Mouse (Mus musculus) limb, embryonic 12.5 days (tissue): Measurements from ENCODE around the gene Gm5039. TPM values are rescaled to one million over a fixed set of nuclear protein-coding genes. Genes with fewer than 3 reads are reported as not detected.
"Not testable (repeated sequence)": the region's sequence is repeated elsewhere in the genome, so short reads cannot be mapped to it uniquely, and the experiment has no call there.

Experiments used
- ATAC-seq: fragments of 200-750 bp; cut with Nextera tagmentation; 2 replicates; pipeline ENCODE4 v1.8.0; 2017; ENCODE audit warnings: low read depth, moderate TSS enrichment; ENCODE audit not compliant: insufficient number of reproducible peaks, insufficient read depth, low FRiP score, low TSS enrichment
- H3K27ac ChIP-seq: fragments of 300-500 bp; sonication (generic); 2 replicates; pipeline ENCODE4 v1.5.1; 2016; ENCODE audit warnings: mild to moderate bottlenecking, moderate library complexity
- H3K27me3 ChIP-seq: fragments of 300-500 bp; sonication (generic); 2 replicates; pipeline ENCODE4 v1.6.1; 2016; ENCODE audit warnings: mild to moderate bottlenecking, moderate library complexity
- H3K36me3 ChIP-seq: fragments of 300-500 bp; sonication (generic); 2 replicates; pipeline ENCODE4 v1.6.1; 2016; ENCODE audit warnings: mild to moderate bottlenecking, moderate library complexity
- H3K4me1 ChIP-seq: fragments of 300-500 bp; sonication (generic); replicated peaks from 2 replicates; pipeline ENCODE4 v1.6.1; 2016
- H3K4me2 ChIP-seq: fragments of 300-500 bp; sonication (generic); 2 replicates; pipeline ENCODE4 v1.6.1; 2016; ENCODE audit warnings: mild to moderate bottlenecking, moderate library complexity
- H3K4me3 ChIP-seq: fragments of 300-500 bp; sonication (generic); replicated peaks from 2 replicates; pipeline ENCODE4 v1.5.1; 2016; ENCODE audit warnings: mild to moderate bottlenecking
- H3K9ac ChIP-seq: fragments of 300-500 bp; sonication (generic); replicated peaks from 2 replicates; pipeline ENCODE4 v1.6.1; 2016; ENCODE audit warnings: mild to moderate bottlenecking, moderate library complexity
- H3K9me3 ChIP-seq: fragments of 300-500 bp; sonication (generic); 2 replicates; pipeline ENCODE4 v1.6.1; 2016; ENCODE audit warnings: mild to moderate bottlenecking, moderate library complexity
- WGBS: fragments of 180-500 bp; shearing (Covaris S2); methylation state at CpG from one replicate; pipeline ENCODE4 v1.1.7; 2016; 5-methylcytosine and 5-hydroxymethylcytosine counted together
- polyA plus RNA-seq: library from polyadenylated mRNA; unstranded; fragments of >200 nt; fragmentation: Nextera tagmentation; extraction: Ambion mirVana; gene quantifications from 2 replicates; pipeline ENCODE4 v1.2.1, GENCODE M21; 2016

Gene Gm5039
- polyA plus RNA-seq, 1 experiment from 2014 or later: not detected

DNA sequence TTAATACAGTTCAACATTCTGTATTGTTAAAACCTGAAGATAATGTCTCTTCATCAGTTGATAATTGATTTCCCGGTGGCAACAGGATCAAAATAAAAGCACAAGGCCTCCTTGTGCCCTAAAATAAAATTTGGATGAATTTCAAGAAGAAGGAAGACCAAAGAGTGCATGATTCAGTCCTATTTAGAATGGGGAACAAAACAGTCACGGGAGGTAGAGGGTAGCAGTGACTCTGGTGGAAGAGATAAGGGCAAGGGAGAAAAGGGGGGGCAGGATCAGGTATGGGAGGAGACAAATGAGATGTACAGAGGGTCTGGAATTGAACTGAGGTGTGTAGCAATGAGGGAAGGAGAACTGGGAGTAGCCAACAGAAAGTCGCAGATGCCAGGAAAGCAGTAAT, 9.3 kb downstream of the Gm5039 start:
- Histone ChIP-seq H3K4me2 (no peak overlapping the region), H3K27ac (no peak overlapping the region), H3K9me3 (0 out of 2 replicates have a peak, but pooled peaks cover 2% of the 10 kb centered on the region), H3K4me3 (no peak overlapping the region), H3K36me3 (no peaks in the 10 kb centered on the region), H3K4me1 (no peaks in the 10 kb centered on the region), H3K9ac (no peak overlapping the region), H3K27me3 (no peaks in the 10 kb centered on the region)
- no peak for ATAC-seq
- whole genome bisulfite sequencing: 79% methylated on average over 3 of the region's 3 CpGs

DNA sequence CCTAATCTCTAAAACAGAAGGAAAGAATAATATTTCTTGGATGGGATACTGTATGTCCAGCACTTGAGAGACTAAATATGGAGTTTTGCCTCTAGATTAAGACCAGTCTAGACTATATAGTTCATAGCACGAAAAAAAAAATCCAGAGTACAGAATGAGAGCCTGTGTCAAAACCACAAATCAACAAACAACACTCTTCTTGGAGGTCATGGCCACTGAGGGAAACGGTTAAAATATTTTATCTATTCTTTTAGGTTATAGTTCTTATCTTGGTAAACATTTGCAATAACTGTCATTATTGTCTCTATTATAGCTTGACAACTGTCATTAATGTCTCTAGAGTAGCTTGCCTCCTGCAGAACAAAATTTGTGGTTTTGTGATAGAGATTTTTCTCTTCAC, 26.7 kb downstream of the Gm5039 start:
- not testable (repeated sequence) for H3K4me1 ChIP-seq, H3K9ac ChIP-seq, H3K4me3 ChIP-seq, ATAC-seq, H3K4me2 ChIP-seq, H3K9me3 ChIP-seq, H3K27me3 ChIP-seq, H3K36me3 ChIP-seq, H3K27ac ChIP-seq
- 87% methylated on average over 2 of the region's 2 CpGs for WGBS

DNA sequence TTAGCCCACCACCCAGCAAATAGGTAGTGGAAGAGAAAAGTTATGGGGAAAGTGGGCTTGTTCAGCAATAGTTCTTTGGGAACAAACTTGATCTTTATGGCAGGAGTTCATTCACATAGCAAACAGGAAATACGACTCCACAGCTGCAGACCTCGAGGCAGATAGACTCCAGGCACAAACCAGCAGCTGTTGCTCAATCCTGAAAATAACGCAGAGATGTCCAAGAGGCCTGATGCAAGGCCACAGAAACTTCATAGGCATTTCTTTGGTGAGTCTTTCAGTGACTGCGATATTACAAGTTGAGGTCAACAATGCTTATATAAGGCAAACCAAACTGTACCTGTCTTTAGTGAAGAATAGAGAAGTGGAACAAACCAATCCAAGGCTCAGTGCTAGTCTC, 30.7 kb downstream of the Gm5039 start:
- 62% methylated on average over 4 of the region's 4 CpGs for WGBS
- H3K36me3 ChIP-seq, H3K4me2 ChIP-seq: not testable (repeated sequence)

DNA sequence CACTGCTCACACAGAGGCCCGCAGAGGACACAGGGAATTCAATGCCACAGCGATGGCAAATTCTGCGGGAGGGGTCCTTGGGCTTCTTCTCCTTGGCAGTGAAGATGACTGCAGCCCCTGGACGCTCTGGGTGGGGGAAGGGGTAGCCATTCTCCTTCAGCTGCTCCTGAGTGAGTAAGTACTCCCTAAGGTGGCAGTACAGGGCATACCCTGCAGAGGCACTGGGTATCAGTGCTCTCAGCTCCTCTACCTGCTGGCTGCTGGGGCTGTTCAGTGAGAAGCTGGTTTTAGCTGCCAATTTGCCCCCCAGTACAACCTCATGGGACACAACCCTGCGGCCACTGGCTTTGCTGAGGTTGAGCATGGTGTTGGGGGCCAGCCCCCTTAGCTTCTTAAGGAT, 38.6 kb downstream of the Gm5039 start:
- not testable (repeated sequence) for H3K9ac ChIP-seq, H3K27me3 ChIP-seq, H3K4me1 ChIP-seq, H3K4me3 ChIP-seq, ATAC-seq, H3K4me2 ChIP-seq, H3K27ac ChIP-seq, H3K36me3 ChIP-seq
- H3K9me3 ChIP-seq: peaks cover 12% of the 10 kb centered on the region; the same call in 1 of the 2 replicates
- 86% methylated on average over 5 of the region's 5 CpGs for WGBS

More for the DNA sequence above, 30.7 kb downstream of the Gm5039 start:
- H3K9me3 ChIP-seq, H3K4me3 ChIP-seq, H3K4me1 ChIP-seq, H3K27me3 ChIP-seq, H3K9ac ChIP-seq, ATAC-seq, H3K27ac ChIP-seq: not testable (repeated sequence)

DNA sequence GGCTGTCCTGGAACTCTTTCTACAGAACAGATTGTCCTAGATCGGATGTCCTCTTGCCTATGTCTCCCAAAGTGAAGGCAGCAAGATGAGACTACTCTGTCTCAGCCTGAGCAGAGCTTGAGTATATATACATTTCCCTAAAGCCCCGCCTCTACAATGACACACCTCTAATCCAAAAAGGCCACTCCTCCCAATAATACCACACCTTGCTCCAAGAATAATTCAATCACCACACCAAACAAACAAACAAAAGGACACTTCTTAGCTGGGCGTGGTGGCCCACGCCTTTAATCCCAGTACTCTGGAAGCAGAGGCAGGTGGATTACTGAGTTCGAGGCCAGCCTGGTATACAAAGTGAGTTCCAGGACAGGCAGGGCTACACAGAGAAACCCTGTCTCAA, 49.4 kb downstream of the Gm5039 start, which contains the start of gene Gm5662:
Gm5662 (minus strand) TSS at position 101 of the 400 bp plus-strand sequence.
- not testable (repeated sequence) for H3K9ac ChIP-seq, H3K4me1 ChIP-seq, H3K4me3 ChIP-seq, ATAC-seq, H3K4me2 ChIP-seq, H3K36me3 ChIP-seq, H3K9me3 ChIP-seq, H3K27ac ChIP-seq, H3K27me3 ChIP-seq
- 84% methylated on average over 5 of the region's 5 CpGs for WGBS

Other genes starting within 250 kb of the Gm5039 start
- not detected in 2 replicates for gene Gm16368, start 240.3 kb downstream of the Gm5039 start, polyA plus RNA-seq
- gene Gm10436, start 141.9 kb downstream of the Gm5039 start, polyA plus RNA-seq: not detected in 2 replicates
- gene Gm8332, start 73.9 kb downstream of the Gm5039 start, polyA plus RNA-seq: not detected in 2 replicates
- gene Gm5662, start 49.5 kb downstream of the Gm5039 start, polyA plus RNA-seq: not detected in 2 replicates
- gene Adck1, start 36.5 kb upstream of the Gm5039 start, polyA plus RNA-seq: 19.5 and 23.7 TPM in 2 replicates